Mouse (Mus musculus) myocyte (in vitro differentiated cells): ENCODE data around the gene Npm1.

Experiments used
- MAX ChIP-seq: IDR thresholded peaks from one replicate; pipeline ENCODE4 v1.6.1; 2011; ENCODE audit warnings: low read depth, mild to moderate bottlenecking, control low read depth
- MYOD1 ChIP-seq, 3 experiments: IDR thresholded peaks; one replicate each; pipeline ENCODE4 v1.6.1; 2011; ENCODE audit warnings: control low read depth in 2 of 3, low read depth in 2 of 3, mild to moderate bottlenecking in 2 of 3, moderate library complexity in 1 of 3; ENCODE audit not compliant: insufficient read length in 2 of 3, control insufficient read depth in 1 of 3
- POLR2A ChIP-seq: IDR thresholded peaks from one replicate; pipeline ENCODE4 v1.6.1; 2011; ENCODE audit warnings: low read depth, mild to moderate bottlenecking, control low read depth, moderate library complexity; ENCODE audit not compliant: insufficient read length
- TCF12 ChIP-seq: IDR thresholded peaks from one replicate; pipeline ENCODE4 v1.6.1; 2011; ENCODE audit warnings: mild to moderate bottlenecking, control low read depth; ENCODE audit not compliant: poor library complexity, insufficient read depth, severe bottlenecking

DNA sequence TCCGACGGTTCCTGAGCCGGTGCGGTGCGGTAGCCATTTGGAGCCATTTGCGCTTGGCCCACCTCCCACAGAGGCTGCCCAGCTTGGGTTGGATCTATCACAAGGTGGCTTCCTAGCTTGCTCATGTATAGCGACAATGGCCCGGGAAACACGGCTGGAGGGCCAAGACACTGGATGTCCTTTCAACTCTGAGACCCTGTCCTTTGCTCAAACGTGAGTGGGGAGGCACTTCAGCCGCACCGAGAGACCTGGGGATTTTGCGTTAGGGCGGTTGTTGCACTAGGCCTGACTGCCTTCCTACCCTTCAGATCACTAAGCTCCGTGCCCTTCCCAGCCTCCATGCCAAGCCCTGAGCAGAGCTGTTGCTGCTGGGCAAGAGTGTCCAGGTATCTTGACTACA, 34.7 kb upstream of the Npm1 start:
- TF ChIP-seq POLR2A (no peak), MYOD1 (IDR thresholded peaks at IDR 0.05; ENCODE audit: control insufficient read depth in 1 of 3, insufficient read length in 2 of 3, low read depth in 2 of 3) (no peak), TCF12 (no peak), MAX (no peak)
